Mouse (Mus musculus): ENCODE measurements at regions not wholly inside any gene's neighbourhood (a gene's known extent, or its start where the extent isn't known, plus 50 kb on each side); places are given as distances from the start of the nearest gene placed in this dataset.

GRCm38 (mm10) chr9:116316582-116317095 lies 141.5 kb upstream of the Tgfbr2 start:
- TF ChIP-seq POLR2A (IDR thresholded peaks at IDR 0.05; ENCODE audit: borderline replicate concordance, extremely low read depth, low read depth, low read length) = no peak
- no peak for TF ChIP-seq CTCF (IDR thresholded peaks at IDR 0.05; ENCODE audit: insufficient read depth, low read length)

All from lung, adult 2 months (tissue).